Mouse (Mus musculus): ENCODE data around the gene Prdm13.

Prdm13 gene

GRCm38 (mm10) chr4:21685595-21686091 lies at the start of gene Prdm13:
Prdm13 (minus strand) TSS chr4:21685963.
- Histone ChIP-seq H3K36me3 (ENCODE audit: control insufficient read depth, insufficient read depth, low read length, poor library complexity, severe bottlenecking) (no peaks in the 10 kb centered on the region), H3K27me3 (ENCODE audit: control insufficient read depth, insufficient read depth, low read length, poor library complexity, severe bottlenecking) (peaks cover 2% of the 10 kb centered on the region; the same call in 1 of the 2 replicates)
- no peak for DNase-seq (ENCODE audit: low read depth, low spot score)

GRCm38 (mm10) chr4:21727615-21728165 lies 41.9 kb upstream of the Prdm13 start, which contains the start of gene Ccnc:
Ccnc (plus strand) TSS chr4:21727701.
- Histone ChIP-seq H3K36me3 (ENCODE audit: control insufficient read depth, insufficient read depth, low read length, poor library complexity, severe bottlenecking) (0 out of 2 replicates have a peak, but pooled peaks cover under 1% of the 10 kb centered on the region), H3K27me3 (ENCODE audit: control insufficient read depth, insufficient read depth, low read length, poor library complexity, severe bottlenecking) (no peaks in the 10 kb centered on the region)
- peak; percentile 91 for DNase-seq (ENCODE audit: low read depth, low spot score)

GRCm38 (mm10) chr4:21726912-21727614 lies 41.3 kb upstream of the Prdm13 start:
- Histone ChIP-seq H3K36me3 (ENCODE audit: control insufficient read depth, insufficient read depth, low read length, poor library complexity, severe bottlenecking) (no peaks in the 10 kb centered on the region), H3K27me3 (ENCODE audit: control insufficient read depth, insufficient read depth, low read length, poor library complexity, severe bottlenecking) (no peaks in the 10 kb centered on the region)
- DNase-seq (ENCODE audit: low read depth, low spot score): peak; percentile 68

GRCm38 (mm10) chr4:21722752-21723334 lies 37.1 kb upstream of the Prdm13 start:
- H3K36me3 ChIP-seq (ENCODE audit: control insufficient read depth, insufficient read depth, low read length, poor library complexity, severe bottlenecking): no peaks in the 10 kb centered on the region
- no peak for DNase-seq (ENCODE audit: low read depth, low spot score)
- H3K27me3 ChIP-seq (ENCODE audit: control insufficient read depth, insufficient read depth, low read length, poor library complexity, severe bottlenecking): no peaks in the 10 kb centered on the region; the same call in 1 of the 2 replicates

GRCm38 (mm10) chr4:21712147-21712546 lies 26.4 kb upstream of the Prdm13 start:
- peak; percentile 74 for DNase-seq (ENCODE audit: low read depth, low spot score)
- Histone ChIP-seq H3K36me3 (ENCODE audit: control insufficient read depth, insufficient read depth, low read length, poor library complexity, severe bottlenecking) (no peaks in the 10 kb centered on the region), H3K27me3 (ENCODE audit: control insufficient read depth, insufficient read depth, low read length, poor library complexity, severe bottlenecking) (no peaks in the 10 kb centered on the region)

GRCm38 (mm10) chr4:21705046-21705445 lies 19.3 kb upstream of the Prdm13 start:
- Histone ChIP-seq H3K36me3 (ENCODE audit: control insufficient read depth, insufficient read depth, low read length, poor library complexity, severe bottlenecking) (no peaks in the 10 kb centered on the region), H3K27me3 (ENCODE audit: control insufficient read depth, insufficient read depth, low read length, poor library complexity, severe bottlenecking) (no peaks in the 10 kb centered on the region)
- no peak for DNase-seq (ENCODE audit: low read depth, low spot score)

- no peaks in the 10 kb centered on the region for H3K27me3 ChIP-seq (ENCODE audit: control insufficient read depth, insufficient read depth, low read length, poor library complexity, severe bottlenecking)
- H3K36me3 ChIP-seq (ENCODE audit: control insufficient read depth, insufficient read depth, low read length, poor library complexity, severe bottlenecking): no peaks in the 10 kb centered on the region
- DNase-seq (ENCODE audit: low read depth, low spot score): peak; percentile 73
Observed at GRCm38 (mm10) chr4:21695638-21696254, 10.0 kb upstream of the Prdm13 start.

- no peaks in the 10 kb centered on the region for H3K36me3 ChIP-seq (ENCODE audit: control insufficient read depth, insufficient read depth, low read length, poor library complexity, severe bottlenecking)
Observed at GRCm38 (mm10) chr4:21690221-21690620, 4.5 kb upstream of the Prdm13 start.

GRCm38 (mm10) chr4:21689492-21689941 lies 3.8 kb upstream of the Prdm13 start:
- Histone ChIP-seq H3K27me3 (ENCODE audit: control insufficient read depth, insufficient read depth, low read length, poor library complexity, severe bottlenecking) (0 out of 2 replicates have a peak, but pooled peaks cover 2% of the 10 kb centered on the region), H3K36me3 (ENCODE audit: control insufficient read depth, insufficient read depth, low read length, poor library complexity, severe bottlenecking) (no peaks in the 10 kb centered on the region)
- no peak for DNase-seq (ENCODE audit: low read depth, low spot score)

More at GRCm38 (mm10) chr4:21690221-21690620, 4.5 kb upstream of the Prdm13 start:
- H3K27me3 ChIP-seq (ENCODE audit: control insufficient read depth, insufficient read depth, low read length, poor library complexity, severe bottlenecking): 0 out of 2 replicates have a peak, but pooled peaks cover 2% of the 10 kb centered on the region
- no peak for DNase-seq (ENCODE audit: low read depth, low spot score)

- no peak for DNase-seq (ENCODE audit: low read depth, low spot score)
- Histone ChIP-seq H3K36me3 (ENCODE audit: control insufficient read depth, insufficient read depth, low read length, poor library complexity, severe bottlenecking) (no peaks in the 10 kb centered on the region), H3K27me3 (ENCODE audit: control insufficient read depth, insufficient read depth, low read length, poor library complexity, severe bottlenecking) (0 out of 2 replicates have a peak, but pooled peaks cover 2% of the 10 kb centered on the region)
Observed at GRCm38 (mm10) chr4:21688703-21689200, 3.0 kb upstream of the Prdm13 start.

GRCm38 (mm10) chr4:21687783-21688702 lies 2.3 kb upstream of the Prdm13 start:
- Histone ChIP-seq H3K36me3 (ENCODE audit: control insufficient read depth, insufficient read depth, low read length, poor library complexity, severe bottlenecking) (no peaks in the 10 kb centered on the region), H3K27me3 (ENCODE audit: control insufficient read depth, insufficient read depth, low read length, poor library complexity, severe bottlenecking) (0 out of 2 replicates have a peak, but pooled peaks cover 2% of the 10 kb centered on the region)
- no peak for DNase-seq (ENCODE audit: low read depth, low spot score)

GRCm38 (mm10) chr4:21686934-21687333 lies 1.2 kb upstream of the Prdm13 start:
- H3K27me3 ChIP-seq (ENCODE audit: control insufficient read depth, insufficient read depth, low read length, poor library complexity, severe bottlenecking): 0 out of 2 replicates have a peak, but pooled peaks cover 2% of the 10 kb centered on the region
- H3K36me3 ChIP-seq (ENCODE audit: control insufficient read depth, insufficient read depth, low read length, poor library complexity, severe bottlenecking): no peaks in the 10 kb centered on the region
- DNase-seq (ENCODE audit: low read depth, low spot score): no peak

- 0 out of 2 replicates have a peak, but pooled peaks cover 2% of the 10 kb centered on the region for H3K27me3 ChIP-seq (ENCODE audit: control insufficient read depth, insufficient read depth, low read length, poor library complexity, severe bottlenecking)
Observed at GRCm38 (mm10) chr4:21686416-21686815, 653 bp upstream of the Prdm13 start.

More at GRCm38 (mm10) chr4:21686416-21686815, 653 bp upstream of the Prdm13 start:
- DNase-seq (ENCODE audit: low read depth, low spot score): no peak
- H3K36me3 ChIP-seq (ENCODE audit: control insufficient read depth, insufficient read depth, low read length, poor library complexity, severe bottlenecking): no peaks in the 10 kb centered on the region
